Mouse (Mus musculus): ENCODE results near the gene Tmem100.

DNA sequence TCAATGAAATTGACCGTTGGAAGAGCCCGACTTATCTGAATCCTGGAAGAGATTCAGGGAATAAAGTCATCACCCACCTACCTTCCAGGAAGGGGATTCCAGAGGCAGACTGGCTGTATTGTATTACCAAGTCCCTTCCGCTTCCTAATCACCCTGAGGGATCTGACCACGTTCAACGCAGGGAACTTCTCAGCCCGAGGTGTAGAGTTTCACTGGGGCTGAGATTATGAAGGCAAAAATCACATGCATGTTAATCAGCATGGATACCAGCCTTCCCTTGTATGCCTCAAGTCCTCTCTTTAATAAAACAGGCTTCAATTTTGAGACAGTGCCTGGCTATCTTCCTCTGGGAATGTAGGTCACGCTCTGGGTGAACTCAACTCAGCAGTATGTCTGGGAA, 14.9 kb upstream of the Tmem100 start:
- TF ChIP-seq POLR2A (IDR thresholded peaks at IDR 0.05; ENCODE audit: control insufficient read depth, low read depth, low read length): no peak
- no peak for TF ChIP-seq CTCF (IDR thresholded peaks at IDR 0.05; ENCODE audit: control insufficient read depth, insufficient read depth, insufficient replicate concordance, low read depth, low read length)
